Mouse (Mus musculus) forelimb bud, embryonic 11.5 days (tissue): ENCODE data around the gene Chd4.
"Not testable (repeated sequence)": the region's sequence is repeated elsewhere in the genome, so short reads cannot be mapped to it uniquely, and the experiment has no call there.

Experiments
- DNase-seq: peaks from one replicate; pipeline ENCODE4 v3.0.0-alpha.2; 2012; ENCODE audit warnings: low read depth, low spot score

Gene Chd4

DNA sequence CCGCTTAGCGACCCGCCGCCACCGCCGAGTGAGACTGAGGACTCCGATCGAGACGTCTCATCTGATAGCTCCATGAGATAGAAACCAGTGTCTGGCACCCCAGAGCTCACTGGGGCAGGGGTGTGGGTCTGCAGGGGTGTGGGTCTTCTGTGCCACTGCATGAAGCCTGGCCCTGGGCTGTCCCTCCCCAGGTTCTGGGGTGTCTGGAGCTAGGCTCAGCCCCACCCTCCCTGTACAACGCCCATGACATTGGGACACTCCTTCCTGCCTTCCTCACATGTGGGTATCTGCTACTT lies 64.7 kb downstream of the Chd4 start:
- DNase-seq, result no peak

DNA sequence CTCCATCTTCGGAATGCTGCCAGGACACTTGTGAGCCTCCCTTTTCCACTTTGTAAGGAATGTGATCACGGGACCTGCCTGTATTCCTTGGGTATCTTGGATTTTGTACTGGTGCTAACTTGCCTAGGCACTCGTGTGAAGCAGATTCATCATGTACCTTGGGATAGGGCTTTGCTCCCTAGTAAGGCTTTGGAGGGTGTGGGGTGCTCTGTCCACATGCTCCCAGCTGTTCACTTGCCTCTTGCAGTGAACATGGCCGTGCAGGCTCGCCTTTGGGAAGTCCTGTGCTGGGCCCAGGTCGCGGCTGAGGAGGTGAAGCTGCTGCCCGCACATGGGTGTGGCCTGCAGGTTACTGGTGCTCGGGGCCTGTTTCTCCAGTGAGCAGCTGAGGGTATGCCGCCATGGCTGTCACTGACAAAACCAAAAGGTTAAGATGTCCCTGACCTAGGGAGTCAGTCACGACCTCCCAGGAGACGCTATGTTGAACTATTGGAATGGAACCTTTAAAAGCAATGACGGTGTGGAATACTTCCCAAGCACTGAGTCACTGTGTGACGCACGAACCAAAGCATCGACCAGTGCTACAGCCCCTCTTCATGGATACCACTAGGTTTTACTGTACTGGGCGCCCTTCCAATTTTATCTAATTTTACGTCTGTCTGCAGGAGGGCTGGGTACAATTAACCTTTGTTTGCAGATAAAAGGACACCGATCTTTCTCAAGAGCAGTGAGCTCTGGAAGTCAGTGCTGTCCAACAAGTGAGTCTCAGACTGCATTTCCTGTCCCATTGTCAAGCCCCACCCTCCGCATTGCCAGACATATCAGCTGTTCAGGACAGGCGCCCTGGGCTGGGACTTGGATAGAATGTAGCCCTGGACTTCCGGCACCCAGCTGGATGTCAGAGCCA lies 65.3 kb downstream of the Chd4 start:
- peak; percentile 45 for DNase-seq

DNA sequence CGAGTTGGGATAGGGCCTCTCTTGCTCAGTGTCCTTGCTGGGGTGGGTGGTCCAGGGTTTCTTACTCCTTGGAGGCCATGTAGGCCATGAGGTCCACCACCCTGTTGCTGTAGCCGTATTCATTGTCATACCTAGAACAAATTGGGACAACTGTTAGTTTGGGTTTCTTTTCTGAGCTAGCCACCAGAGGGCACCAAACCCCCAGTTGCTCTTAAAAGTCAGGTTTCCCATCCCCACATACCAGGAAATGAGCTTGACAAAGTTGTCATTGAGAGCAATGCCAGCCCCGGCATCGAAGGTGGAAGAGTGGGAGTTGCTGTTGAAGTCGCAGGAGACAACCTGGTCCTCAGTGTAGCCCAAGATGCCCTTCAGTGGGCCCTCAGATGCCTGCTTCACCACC lies 66.2 kb downstream of the Chd4 start:
- DNase-seq, result peak; percentile 76

DNA sequence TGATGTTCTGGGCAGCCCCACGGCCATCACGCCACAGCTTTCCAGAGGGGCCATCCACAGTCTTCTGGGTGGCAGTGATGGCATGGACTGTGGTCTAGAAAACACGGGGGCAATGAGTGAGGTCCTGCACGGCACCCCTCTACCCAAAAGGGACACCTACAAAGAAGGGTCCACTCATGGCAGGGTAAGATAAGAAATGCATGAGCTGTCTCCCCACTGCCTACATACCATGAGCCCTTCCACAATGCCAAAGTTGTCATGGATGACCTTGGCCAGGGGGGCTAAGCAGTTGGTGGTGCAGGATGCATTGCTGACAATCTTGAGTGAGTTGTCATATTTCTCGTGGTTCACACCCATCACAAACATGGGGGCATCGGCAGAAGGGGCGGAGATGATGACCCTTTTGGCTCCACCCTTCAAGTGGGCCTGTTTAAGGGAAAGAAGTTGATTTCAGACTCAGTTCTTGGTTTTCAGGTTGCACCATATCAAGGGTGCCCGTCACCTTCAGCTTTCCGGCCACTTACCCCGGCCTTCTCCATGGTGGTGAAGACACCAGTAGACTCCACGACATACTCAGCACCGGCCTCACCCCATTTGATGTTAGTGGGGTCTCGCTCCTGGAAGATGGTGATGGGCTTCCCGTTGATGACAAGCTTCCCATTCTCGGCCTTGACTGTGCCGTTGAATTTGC lies 67.0 kb downstream of the Chd4 start:
- not testable (repeated sequence) for DNase-seq

DNA sequence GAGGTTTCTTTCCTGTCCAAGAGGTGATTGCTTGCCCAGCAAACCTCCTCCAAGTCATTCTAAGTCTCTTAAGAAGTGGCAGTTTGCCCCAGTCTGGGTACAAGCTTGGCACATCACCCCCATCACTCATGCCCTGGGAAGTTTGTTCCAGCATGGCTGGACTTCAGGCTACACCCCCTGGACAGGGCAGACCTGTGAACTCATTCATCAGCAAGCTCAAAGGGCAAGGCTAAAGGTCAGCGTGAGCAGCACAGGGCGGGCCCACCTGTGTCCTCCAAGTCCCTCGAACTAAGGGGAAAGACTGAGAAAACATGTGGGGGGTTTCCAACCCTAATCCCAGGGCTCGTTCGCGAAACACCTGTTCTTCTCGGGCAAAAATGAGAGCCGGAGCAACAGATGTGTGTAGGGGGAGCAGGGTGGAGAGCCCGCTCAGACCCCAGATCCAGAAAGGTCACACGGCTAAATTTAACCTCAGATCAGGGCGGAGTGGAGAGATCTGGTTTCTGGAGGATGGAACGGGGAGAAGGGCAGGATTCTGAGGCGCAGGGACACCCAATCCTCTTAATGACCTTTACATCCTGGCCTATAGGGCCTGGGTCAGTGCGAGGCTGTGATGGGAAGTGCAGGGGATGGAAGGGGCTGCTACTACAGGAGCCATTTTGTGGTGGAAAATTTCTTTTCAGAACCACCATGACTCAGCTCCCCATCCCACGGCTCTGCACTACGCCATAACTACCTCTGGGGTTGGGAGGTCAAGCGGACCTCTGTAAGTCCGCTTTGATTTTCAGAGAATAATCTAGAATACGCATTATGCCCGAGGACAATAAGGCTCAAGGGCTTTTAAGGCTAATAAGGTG lies 68.2 kb downstream of the Chd4 start:
- peak; percentile 38 for DNase-seq

DNA sequence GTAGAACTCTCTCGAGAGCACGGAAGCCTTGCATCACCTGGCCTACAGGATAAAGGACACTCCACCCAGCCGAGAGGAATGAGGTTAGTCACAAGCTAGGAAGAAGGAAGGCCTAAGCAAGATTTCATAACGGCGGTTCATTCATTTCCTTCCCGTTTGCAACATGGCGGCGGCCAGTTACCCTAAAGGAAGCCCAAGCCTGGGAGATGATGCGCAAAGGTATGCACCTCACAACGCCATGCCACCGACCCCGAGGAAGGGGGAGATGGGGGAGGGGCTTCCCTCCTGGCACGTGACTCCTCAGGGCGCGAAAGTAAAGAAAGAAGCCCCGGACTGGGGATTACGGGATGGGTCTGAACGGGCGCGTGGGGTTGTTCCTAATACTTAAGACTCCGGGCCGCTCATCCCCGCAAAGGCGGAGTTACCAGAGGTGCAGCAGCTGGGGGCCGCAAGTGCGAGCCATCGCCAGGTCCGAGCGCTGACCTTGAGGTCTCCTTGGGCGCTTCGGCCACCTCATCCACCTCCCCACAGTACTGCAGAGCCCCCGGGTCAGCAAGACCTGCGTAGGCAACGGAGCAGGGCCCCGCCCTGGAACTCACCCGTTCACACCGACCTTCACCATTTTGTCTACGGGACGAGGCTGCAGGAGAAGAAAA lies 69.0 kb downstream of the Chd4 start:
- peak; percentile 88 for DNase-seq

DNA sequence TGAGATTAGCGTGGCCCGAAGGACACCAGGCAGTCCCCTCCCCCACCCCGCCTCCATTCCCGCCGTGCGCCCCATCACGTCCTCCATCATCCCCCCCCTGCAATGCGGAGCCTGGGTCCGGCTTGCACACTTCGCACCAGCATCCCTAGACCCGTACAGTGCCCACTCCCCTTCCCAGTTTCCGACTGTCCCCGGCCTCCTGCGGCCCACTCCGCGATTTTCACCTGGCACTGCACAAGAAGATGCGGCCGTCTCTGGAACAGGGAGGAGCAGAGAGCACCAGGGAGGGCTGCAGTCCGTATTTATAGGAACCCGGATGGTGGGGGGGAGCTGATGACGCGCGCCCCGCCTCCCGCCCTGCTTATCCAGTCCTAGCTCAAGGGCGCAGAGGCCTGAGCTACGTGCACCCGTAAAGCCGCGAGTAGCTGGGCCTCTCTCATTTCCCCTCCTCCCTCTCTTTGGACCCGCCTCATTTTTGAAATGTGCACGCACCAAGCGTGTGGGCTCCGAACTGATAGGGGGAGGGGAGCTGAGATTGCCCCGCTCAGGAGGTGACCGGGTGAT lies 69.6 kb downstream of the Chd4 start:
- peak; percentile 96 for DNase-seq

DNA sequence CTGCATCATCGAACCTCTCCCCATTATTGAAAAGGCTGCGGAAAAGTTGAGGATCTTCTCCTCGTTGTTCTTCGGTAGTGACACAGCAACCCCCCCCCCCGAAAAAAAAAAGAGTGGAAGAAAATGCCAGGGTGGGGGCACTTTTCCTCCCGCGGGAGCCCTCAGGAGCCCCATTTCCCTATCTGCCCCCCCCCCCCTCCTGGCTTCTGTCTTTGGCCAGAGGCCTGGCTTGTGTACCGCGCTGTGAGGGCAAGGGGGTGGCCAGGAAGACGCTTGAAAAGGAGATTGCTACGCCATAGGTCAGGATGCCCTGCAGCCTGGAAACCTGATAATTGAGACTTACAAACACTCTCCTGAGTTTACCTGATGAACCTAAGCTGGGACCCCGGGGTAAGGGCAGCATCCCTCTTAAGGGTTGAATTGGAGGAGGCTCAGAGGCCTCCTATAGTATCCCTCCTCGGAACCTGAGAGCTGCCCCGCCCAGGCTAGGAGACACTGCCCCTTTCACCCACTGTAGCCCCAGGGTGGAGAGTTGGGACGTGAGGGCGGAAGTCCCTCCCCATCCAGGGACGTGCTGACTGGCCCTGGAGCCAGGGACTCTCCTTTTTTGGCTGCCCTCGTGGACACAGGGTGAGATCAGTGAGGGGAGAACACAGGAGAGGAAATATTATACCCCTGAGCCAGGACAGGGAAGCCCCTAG lies 70.4 kb downstream of the Chd4 start, which contains the start of gene Gapdh:
TSS of gene Gapdh (minus strand) at position 417 of the 701 bp plus-strand sequence.
- peak; percentile 53 for DNase-seq

DNA sequence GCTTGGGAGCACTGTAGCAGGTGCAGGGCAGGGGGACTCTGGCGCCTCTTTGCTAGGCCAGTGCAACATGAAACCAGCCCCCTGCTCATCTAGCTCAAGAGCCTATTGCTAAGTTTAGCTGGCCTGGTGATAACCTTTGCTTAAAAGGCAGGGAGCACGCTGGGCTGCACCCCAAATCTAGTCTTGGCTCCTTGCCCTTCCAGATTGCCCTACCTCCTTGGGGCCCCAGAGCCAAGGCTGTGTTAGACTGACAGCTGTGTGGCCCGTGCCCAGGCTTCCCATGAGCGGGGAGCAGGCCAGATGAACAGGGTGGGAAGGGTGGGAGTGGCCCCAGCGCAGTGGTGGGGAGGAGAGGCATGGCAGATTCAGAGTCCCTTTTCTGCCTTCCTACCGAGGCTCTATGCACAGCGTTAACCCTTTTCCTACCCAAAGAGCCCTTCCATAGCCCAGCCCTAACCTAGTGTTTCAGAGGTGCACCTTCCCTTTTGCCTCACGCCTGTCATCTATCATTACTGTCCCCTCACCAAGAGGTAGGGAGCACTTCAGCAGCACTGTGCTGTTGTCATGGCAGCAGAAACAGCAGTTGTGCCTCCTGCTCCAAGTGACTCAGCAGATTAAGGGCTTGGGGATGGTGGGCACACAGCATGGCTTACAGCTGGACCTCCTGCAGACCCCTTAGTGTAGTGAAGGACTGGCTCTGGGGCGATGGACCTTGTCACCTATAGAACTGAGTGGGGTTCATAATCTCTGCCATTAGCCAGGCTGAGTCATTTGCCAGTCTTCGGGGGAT lies 71.3 kb downstream of the Chd4 start:
- peak; percentile 18 for DNase-seq

DNA sequence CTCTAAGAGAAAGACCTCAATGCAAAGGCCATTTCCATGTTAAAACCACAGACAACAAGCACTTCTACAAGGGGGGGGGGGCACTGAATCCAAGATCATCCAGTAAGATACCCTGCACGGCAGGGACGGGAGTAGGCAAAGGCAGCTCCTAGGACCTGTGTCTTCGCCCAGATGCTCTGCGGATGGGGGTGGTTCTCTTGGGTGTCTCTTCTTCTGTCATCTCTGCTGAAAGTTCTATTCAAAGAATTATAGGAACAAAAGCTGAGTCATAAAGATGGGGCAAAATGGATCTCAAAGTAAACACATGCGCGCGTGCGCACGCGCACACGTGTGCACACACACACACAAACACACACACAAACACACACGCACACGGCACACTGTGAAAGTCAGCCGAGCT lies 72.3 kb downstream of the Chd4 start:
- DNase-seq, result no peak

DNA sequence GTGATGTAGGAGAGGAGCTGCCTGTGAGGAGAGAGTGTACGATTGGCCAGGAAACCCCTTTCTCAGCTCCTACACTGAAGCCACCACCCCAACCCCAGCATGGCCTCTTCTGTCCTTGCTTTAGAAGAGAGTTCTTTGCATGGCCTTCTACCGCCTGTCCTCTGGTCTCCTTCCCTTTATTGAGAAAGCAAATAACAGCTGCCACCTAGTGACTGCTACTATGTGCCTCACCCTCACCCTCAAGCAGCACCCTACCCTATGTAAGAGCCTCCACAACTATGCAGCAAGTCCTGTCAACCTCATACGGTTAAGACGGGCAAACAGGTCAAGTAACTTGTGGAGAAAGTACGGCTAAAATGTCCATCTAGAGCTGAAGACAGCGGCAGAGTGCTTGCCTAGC lies 74.4 kb downstream of the Chd4 start:
- no peak for DNase-seq

DNA sequence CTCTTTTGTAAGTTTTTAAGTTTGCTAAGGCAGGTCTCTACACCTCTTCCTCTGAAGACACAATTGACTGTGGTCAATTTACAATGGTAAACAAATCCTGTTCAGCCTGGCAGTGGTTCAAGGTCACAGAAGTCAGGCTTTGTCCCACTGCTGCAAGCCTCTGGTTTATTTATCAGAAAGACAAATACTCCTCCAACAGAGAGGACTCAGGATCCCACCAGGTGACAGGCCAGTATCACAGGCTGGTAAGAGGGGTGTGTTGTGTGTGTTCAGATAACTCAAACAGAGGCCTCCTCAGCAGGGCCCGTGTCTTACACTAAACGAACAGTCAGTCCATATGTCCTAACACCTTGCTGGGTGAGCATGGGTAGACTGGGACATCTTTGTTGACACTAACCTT lies 76.7 kb downstream of the Chd4 start:
- DNase-seq, result no peak

DNA sequence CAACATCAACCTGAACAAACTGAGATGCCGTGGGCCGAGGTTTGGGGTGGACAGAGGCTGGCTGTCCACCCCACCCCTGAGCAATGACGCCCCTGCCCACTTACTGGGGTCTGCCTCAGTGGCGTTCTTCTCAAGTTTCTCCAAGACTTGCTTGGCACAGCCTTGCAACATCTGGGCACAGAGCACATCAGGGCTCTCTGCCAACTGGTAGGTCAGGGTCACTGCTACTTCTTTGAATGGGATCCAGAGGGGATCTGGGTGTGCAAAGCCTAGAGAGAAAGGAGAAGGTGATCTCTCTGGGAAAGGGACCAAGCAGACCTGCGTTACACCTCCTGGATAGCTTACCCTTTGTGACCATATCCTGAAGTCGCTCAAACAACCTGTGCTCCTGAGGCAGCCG lies 77.5 kb downstream of the Chd4 start:
- DNase-seq, result no peak

DNA sequence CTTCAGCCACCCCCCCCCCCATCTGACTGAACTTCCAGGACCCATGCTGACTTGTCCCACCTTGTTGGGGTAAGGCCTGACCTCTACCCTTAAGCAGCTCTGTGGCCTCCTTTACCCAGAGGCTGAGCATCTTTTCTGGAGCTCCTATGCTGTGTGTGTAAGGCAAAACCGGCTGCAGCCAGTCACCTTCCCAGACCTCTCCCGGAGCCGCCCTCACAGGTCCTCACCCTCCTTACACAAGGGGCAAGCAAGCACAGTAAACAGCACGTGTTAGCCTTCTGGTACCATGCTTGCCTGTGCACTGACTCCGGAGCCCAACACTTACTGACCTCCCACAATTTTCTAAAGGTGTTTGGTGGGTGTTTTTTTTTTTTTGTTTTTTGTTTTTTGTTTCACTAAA lies 79.7 kb downstream of the Chd4 start:
- DNase-seq, result no peak

DNA sequence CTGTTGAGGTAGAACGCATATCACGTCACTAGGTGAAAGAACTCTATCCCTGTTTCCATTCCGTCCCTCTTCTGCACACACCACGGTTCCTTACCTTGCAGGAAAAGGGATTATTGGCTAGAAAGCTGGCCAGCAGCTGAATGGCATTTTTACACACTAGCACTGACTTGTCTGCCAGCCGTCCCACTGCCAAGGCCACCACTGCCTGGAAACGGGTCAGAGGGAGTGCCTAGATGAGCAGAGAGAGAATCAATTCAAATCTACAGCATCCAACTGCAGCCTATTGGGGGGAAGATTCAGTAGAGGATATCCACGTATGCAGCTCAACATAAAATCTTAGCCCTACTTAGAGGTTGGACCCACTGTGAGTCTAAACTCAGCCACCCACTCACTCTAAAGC lies 83.8 kb downstream of the Chd4 start:
- DNase-seq, result no peak
